Mouse (Mus musculus): Measurements from ENCODE around the gene Ehmt2. TPM values are rescaled to one million over a fixed set of nuclear protein-coding genes. Genes with fewer than 3 reads are reported as not detected.

The Ehmt2 gene
- polyA plus RNA-seq, 1 experiment from 2014 or later: 35.8 TPM

DNA sequence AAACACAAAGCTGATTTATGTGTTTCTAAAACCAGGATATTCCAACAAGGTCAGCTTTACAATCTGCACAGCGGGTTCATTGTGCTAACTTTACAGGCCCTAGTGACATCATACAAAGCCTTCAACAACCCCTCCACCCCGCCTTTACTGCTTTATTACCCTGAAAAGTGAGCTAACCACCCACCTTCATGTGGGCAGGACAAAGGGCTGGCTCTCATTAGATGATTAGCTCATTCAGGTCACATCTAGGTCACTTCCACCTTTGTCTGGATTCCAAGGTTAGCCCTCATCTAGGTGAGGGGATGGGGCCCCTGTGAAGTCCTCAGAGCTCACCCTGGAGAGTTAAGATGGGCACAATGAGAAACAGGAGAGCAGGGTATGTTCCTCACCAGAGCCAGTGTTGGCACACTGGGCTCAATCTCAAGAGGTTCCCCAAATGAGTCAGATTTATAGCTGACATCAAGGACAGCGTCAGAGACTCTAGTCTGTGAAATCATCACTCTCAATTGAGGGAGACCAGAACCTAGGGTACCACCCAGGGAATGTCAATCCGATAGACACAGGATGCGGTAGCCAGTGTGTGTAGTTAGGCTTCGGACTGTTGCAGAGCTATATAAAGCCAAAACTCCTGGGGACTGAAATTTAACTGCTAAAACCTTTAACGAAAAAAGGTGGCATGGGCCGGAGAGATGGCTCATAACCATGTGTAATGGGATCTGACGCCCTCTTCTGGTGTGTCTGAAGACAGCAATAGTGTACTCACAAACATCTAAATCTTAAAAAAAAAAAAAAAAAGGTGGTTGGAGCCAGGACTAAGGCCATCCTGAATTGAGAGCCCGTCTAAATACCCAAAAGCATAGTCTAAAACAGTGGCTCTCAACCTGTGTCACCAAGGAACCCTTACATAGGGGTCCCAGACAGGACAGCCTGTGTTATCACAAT is 52.5 kb downstream of the Ehmt2 start:
- Histone ChIP-seq H3K36me3 (ENCODE audit: control insufficient read depth, insufficient read depth) (0 out of 2 replicates have a peak, but pooled peaks cover 6% of the 10 kb centered on the region), H3K9me3 (ENCODE audit: control insufficient read depth) (no peaks in the 10 kb centered on the region), H3K9ac (ENCODE audit: low read depth, low read length) (peak overlapping the region; percentile 79), H3K27ac (ENCODE audit: low read depth, low read length) (peak overlapping the region; percentile 88), H3K4me1 (replicated peaks; ENCODE audit: control insufficient read depth, insufficient read depth, low read length) (no peaks in the 10 kb centered on the region; the same call in 1 of the 2 replicates), H3K4me3 (ENCODE audit: low read depth, low read length) (peak overlapping the region; percentile 84), H3K27me3 (replicated peaks; ENCODE audit: control insufficient read depth, insufficient read depth, low read length) (no peaks in the 10 kb centered on the region), H3K4me2 (replicated peaks; ENCODE audit: low read depth) (peak overlapping the region; percentile 75)
- 14% methylated on average over 10 of the region's 10 CpGs for WGBS
- peak; percentile 80 for ATAC-seq
- peak; percentile 52 for TF ChIP-seq CTCF (IDR thresholded peaks at IDR 0.05; ENCODE audit: low read depth)

DNA sequence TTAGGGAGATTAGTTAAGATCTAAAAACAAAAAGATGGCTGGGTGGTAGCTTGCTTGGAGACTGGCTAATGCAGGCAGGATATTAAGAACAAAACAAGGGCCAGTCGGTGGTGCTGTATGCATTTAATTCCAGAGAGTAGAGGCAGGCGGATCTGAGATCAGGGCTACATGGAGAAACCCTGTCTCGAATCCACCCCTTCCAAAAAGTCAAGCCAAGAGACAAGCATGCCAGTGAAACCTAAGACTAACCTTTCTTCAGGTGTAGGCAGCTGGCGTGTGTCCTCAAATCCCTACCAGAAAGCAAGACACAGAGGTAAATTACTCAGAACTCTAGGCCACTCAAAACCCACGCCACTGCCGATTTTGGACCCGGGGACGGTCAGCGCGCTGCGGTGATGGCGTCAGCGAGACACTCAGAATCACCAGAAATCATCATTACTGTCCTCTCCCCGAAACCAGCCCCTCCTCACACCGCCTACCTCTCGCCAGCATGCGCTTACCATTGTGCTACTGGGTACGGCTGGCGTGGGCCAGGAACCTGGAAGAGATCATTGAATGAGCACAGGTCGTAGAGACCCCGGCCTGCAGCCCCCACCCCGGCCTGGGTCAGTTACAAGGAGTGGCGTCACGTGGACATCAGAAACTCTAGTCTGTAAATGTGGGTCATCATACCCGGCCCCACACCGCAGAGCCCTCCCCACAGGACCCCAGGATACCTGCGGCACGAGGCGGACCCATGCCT is 53.5 kb downstream of the Ehmt2 start:
- H3K9me3 ChIP-seq (ENCODE audit: control insufficient read depth): no peaks in the 10 kb centered on the region
- peak overlapping the region; percentile 84 for H3K4me3 ChIP-seq (ENCODE audit: low read depth, low read length)
- WGBS: under 1% methylated on average over 29 of the region's 29 CpGs
- peak overlapping the region; percentile 79 for H3K9ac ChIP-seq (ENCODE audit: low read depth, low read length)
- H3K4me2 ChIP-seq (replicated peaks; ENCODE audit: low read depth): peak overlapping the region; percentile 75
- peak overlapping the region; percentile 88 for H3K27ac ChIP-seq (ENCODE audit: low read depth, low read length)
- ATAC-seq: no peak
- TF ChIP-seq CTCF (IDR thresholded peaks at IDR 0.05; ENCODE audit: low read depth): no peak
- H3K27me3 ChIP-seq (replicated peaks; ENCODE audit: control insufficient read depth, insufficient read depth, low read length): no peaks in the 10 kb centered on the region
- no peaks in the 10 kb centered on the region; the same call in 1 of the 2 replicates for H3K4me1 ChIP-seq (replicated peaks; ENCODE audit: control insufficient read depth, insufficient read depth, low read length)
- 0 out of 2 replicates have a peak, but pooled peaks cover 6% of the 10 kb centered on the region for H3K36me3 ChIP-seq (ENCODE audit: control insufficient read depth, insufficient read depth)

DNA sequence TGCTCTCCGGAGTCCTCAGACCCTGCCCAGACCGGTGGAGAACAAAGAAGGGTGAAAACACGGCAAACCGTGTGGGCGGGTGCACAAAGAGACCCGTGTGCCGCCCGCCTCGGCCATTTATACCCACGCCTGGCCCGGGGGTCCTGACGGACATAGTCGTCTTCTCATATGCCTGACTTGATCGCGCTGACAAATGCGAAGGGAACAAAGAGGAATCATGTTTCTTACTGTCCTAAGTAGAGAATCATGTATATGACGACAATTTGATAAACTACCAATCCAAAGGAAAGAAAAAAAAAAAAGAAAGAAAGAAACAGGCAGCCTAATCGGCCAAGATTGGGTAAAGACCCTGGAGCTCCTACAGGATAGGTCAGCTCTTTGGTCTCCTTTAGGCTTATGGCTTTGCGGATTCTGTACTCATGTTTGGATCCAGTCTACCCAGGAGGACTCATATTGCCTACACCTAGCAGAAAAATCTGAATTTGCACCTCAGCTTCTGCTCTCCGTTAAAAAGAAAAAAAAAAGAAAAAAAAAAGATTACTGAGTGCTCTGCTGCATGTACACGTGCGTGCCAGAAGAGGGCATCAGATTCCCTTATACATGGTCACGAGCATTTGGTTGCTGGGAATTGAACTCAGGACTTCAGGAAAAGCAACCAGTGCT is 54.2 kb downstream of the Ehmt2 start:
- Histone ChIP-seq H3K9ac (ENCODE audit: low read depth, low read length) (peak overlapping the region; percentile 79), H3K4me2 (replicated peaks; ENCODE audit: low read depth) (peak overlapping the region; percentile 75), H3K9me3 (ENCODE audit: control insufficient read depth) (no peaks in the 10 kb centered on the region), H3K4me3 (ENCODE audit: low read depth, low read length) (peak overlapping the region; percentile 84), H3K4me1 (replicated peaks; ENCODE audit: control insufficient read depth, insufficient read depth, low read length) (no peaks in the 10 kb centered on the region; the same call in 1 of the 2 replicates), H3K27ac (ENCODE audit: low read depth, low read length) (peak overlapping the region; percentile 88), H3K36me3 (ENCODE audit: control insufficient read depth, insufficient read depth) (0 out of 2 replicates have a peak, but pooled peaks cover 6% of the 10 kb centered on the region), H3K27me3 (replicated peaks; ENCODE audit: control insufficient read depth, insufficient read depth, low read length) (no peaks in the 10 kb centered on the region)
- TF ChIP-seq CTCF (IDR thresholded peaks at IDR 0.05; ENCODE audit: low read depth): peak; percentile 78
- peak; percentile 48 for ATAC-seq
- WGBS: under 1% methylated on average over 23 of the region's 23 CpGs

DNA sequence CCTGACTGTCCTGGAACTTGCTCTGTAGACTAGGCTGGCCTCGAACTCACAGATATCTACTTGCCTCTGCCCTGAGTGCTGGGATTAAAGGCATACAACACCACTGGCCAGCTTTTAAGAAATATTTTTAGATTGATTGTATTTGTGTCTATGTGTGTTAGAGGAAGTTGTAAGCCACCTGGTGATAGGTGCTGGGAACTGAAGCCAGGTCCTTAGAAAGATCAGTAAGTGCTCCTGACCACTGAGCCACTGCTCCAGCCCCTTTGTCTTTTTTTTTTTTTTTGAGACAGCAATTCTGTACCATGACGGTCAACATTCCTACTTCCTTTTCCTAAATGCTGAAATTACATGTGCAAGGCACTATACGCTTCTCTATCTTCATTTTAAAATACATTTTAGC is 55.0 kb downstream of the Ehmt2 start:
- Histone ChIP-seq H3K4me3 (ENCODE audit: low read depth, low read length) (no peak overlapping the region), H3K27ac (ENCODE audit: low read depth, low read length) (no peak overlapping the region), H3K36me3 (ENCODE audit: control insufficient read depth, insufficient read depth) (0 out of 2 replicates have a peak, but pooled peaks cover 6% of the 10 kb centered on the region), H3K4me2 (replicated peaks; ENCODE audit: low read depth) (peak overlapping the region; percentile 75; the same call in 1 of the 2 replicates), H3K9ac (ENCODE audit: low read depth, low read length) (no peak overlapping the region), H3K9me3 (ENCODE audit: control insufficient read depth) (no peaks in the 10 kb centered on the region), H3K4me1 (replicated peaks; ENCODE audit: control insufficient read depth, insufficient read depth, low read length) (no peaks in the 10 kb centered on the region; the same call in 1 of the 2 replicates), H3K27me3 (replicated peaks; ENCODE audit: control insufficient read depth, insufficient read depth, low read length) (no peaks in the 10 kb centered on the region)
- TF ChIP-seq CTCF (IDR thresholded peaks at IDR 0.05; ENCODE audit: low read depth): no peak
- 79% methylated on average over 3 of the region's 3 CpGs for WGBS
- no peak for ATAC-seq

DNA sequence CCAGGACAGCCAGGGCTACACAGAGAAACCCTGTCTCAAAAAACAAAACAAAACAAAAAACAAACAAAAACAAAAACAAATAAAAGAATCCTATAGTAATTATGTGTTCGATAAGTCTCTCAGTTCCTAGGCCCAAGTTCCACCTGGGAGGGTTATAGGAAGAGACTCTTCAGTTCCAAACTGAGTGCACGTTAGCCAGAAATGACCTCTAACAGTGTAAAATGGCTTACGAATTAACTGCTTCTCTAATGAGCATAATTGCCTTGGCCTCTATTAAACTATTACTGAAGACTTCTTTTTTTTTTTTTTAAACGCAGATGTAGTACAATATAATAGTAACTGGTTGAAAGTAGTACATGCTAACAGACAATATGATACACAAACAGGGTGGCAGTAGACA is 55.6 kb downstream of the Ehmt2 start:
- Histone ChIP-seq H3K27me3 (replicated peaks; ENCODE audit: control insufficient read depth, insufficient read depth, low read length) (no peaks in the 10 kb centered on the region), H3K36me3 (ENCODE audit: control insufficient read depth, insufficient read depth) (0 out of 2 replicates have a peak, but pooled peaks cover 6% of the 10 kb centered on the region), H3K27ac (ENCODE audit: low read depth, low read length) (no peak overlapping the region), H3K9me3 (ENCODE audit: control insufficient read depth) (no peaks in the 10 kb centered on the region), H3K9ac (ENCODE audit: low read depth, low read length) (no peak overlapping the region), H3K4me3 (ENCODE audit: low read depth, low read length) (no peak overlapping the region), H3K4me2 (replicated peaks; ENCODE audit: low read depth) (no peak overlapping the region), H3K4me1 (replicated peaks; ENCODE audit: control insufficient read depth, insufficient read depth, low read length) (no peaks in the 10 kb centered on the region; the same call in 1 of the 2 replicates)
- 90% methylated on average over 4 of the region's 4 CpGs for WGBS
- TF ChIP-seq CTCF (IDR thresholded peaks at IDR 0.05; ENCODE audit: low read depth): no peak
- ATAC-seq: no peak
